Mouse (Mus musculus) limb, embryonic 14.5 days (tissue): ENCODE measurements at regions not wholly inside any gene's neighbourhood (a gene's known extent, or its start where the extent isn't known, plus 50 kb on each side); places are given as distances from the start of the nearest gene placed in this dataset.

Experiments used
- ATAC-seq: fragments of 200-750 bp; cut with Nextera tagmentation; 2 replicates; pipeline ENCODE4 v1.8.0; 2017; ENCODE audit warnings: low read depth, moderate number of reproducible peaks, moderate TSS enrichment; ENCODE audit not compliant: low FRiP score
- DNase-seq: peaks from one replicate; pipeline ENCODE4 v3.0.0-alpha.2; 2015; ENCODE audit warnings: low spot score
- H3K27ac ChIP-seq: fragments of 300-500 bp; sonication (generic); replicated peaks from 2 replicates; pipeline ENCODE4 v1.5.1; 2014; ENCODE audit warnings: low read depth, mild to moderate bottlenecking, low read length, moderate library complexity, mixed read lengths
- H3K27me3 ChIP-seq: fragments of 300-500 bp; sonication (generic); 2 replicates; pipeline ENCODE4 v1.6.1; 2014; ENCODE audit warnings: low read length, mixed read lengths; ENCODE audit not compliant: control insufficient read depth, insufficient read depth
- H3K36me3 ChIP-seq: fragments of 300-500 bp; sonication (generic); 2 replicates; pipeline ENCODE4 v1.6.1; 2014; ENCODE audit warnings: mild to moderate bottlenecking, low read length, moderate library complexity, mixed read lengths; ENCODE audit not compliant: control insufficient read depth, insufficient read depth
- H3K4me1 ChIP-seq: fragments of 300-500 bp; sonication (generic); 2 replicates; pipeline ENCODE4 v1.6.1; 2014; ENCODE audit warnings: antibody characterized with exemption, low read length, mixed read lengths; ENCODE audit not compliant: control insufficient read depth, insufficient read depth
- H3K4me2 ChIP-seq: fragments of 300-500 bp; sonication (generic); replicated peaks from 2 replicates; pipeline ENCODE4 v1.6.1; 2014; ENCODE audit warnings: low read depth, mild to moderate bottlenecking, low read length, moderate library complexity; ENCODE audit not compliant: severe bottlenecking
- H3K4me3 ChIP-seq: fragments of 300-500 bp; sonication (generic); replicated peaks from 2 replicates; pipeline ENCODE4 v1.5.1; 2014; ENCODE audit warnings: low read length
- H3K9ac ChIP-seq: fragments of 300-500 bp; sonication (generic); 2 replicates; pipeline ENCODE4 v1.6.1; 2014; ENCODE audit warnings: mild to moderate bottlenecking, low read depth, low read length, moderate library complexity; ENCODE audit not compliant: severe bottlenecking
- H3K9me3 ChIP-seq: fragments of 300-500 bp; sonication (generic); 2 replicates; pipeline ENCODE4 v1.6.1; 2016; ENCODE audit warnings: low read length; ENCODE audit not compliant: control insufficient read depth
- POLR2A ChIP-seq: fragments of 200-500 bp; IDR thresholded peaks from 2 replicates; pipeline ENCODE4 v1.8.0; 2012; ENCODE audit warnings: inconsistent platforms, mild to moderate bottlenecking, moderate library complexity, borderline replicate concordance; ENCODE audit not compliant: insufficient read depth, insufficient read length; ENCODE audit errors: extremely low read depth
- WGBS: fragments of 180-500 bp; shearing (Covaris S2); extraction: QIAGEN DNeasy Blood & Tissue Kit; methylation state at CpG from one replicate; pipeline ENCODE4 v1.1.7; 2014; 5-methylcytosine and 5-hydroxymethylcytosine counted together

- Histone ChIP-seq H3K36me3 (no peaks in the 10 kb centered on the region), H3K9me3 (no peaks in the 10 kb centered on the region), H3K4me3 (no peak overlapping the region), H3K4me2 (no peak overlapping the region), H3K9ac (no peak overlapping the region), H3K27ac (no peak overlapping the region), H3K27me3 (no peaks in the 10 kb centered on the region), H3K4me1 (no peaks in the 10 kb centered on the region)
- no peak for TF ChIP-seq POLR2A
- no peak for ATAC-seq
- 80% methylated on average over 3 of the region's 3 CpGs for WGBS
- DNase-seq, result no peak
These were observed 186.3 kb upstream of the Cldn34b3 start for GRCm38 (mm10) chrX:76077781-76078180.

- ATAC-seq, result no peak
- no peak for DNase-seq
- Histone ChIP-seq H3K4me2 (no peak overlapping the region), H3K9ac (no peak overlapping the region), H3K9me3 (no peaks in the 10 kb centered on the region), H3K4me3 (no peak overlapping the region), H3K27me3 (no peaks in the 10 kb centered on the region), H3K27ac (no peak overlapping the region), H3K36me3 (no peaks in the 10 kb centered on the region), H3K4me1 (no peaks in the 10 kb centered on the region)
- TF ChIP-seq POLR2A, result no peak
- 70% methylated on average over 4 of the region's 4 CpGs for WGBS
These were observed 181.4 kb upstream of the Cldn34b3 start for GRCm38 (mm10) chrX:76082670-76083069.

GRCm38 (mm10) chrX:76110763-76111474 lies 153.2 kb upstream of the Cldn34b3 start:
- Histone ChIP-seq H3K4me3 (no peak overlapping the region), H3K9ac (no peak overlapping the region), H3K9me3 (no peaks in the 10 kb centered on the region), H3K36me3 (no peaks in the 10 kb centered on the region), H3K27ac (no peak overlapping the region), H3K4me2 (no peak overlapping the region), H3K4me1 (no peaks in the 10 kb centered on the region), H3K27me3 (no peaks in the 10 kb centered on the region)
- no peak for TF ChIP-seq POLR2A
- DNase-seq (peak; percentile 3), ATAC-seq (peak; percentile 63; the same call in 1 of the 2 replicates)
- WGBS, result 45% methylated on average over 4 of the region's 4 CpGs

GRCm38 (mm10) chrX:76116086-76116485 lies 148.0 kb upstream of the Cldn34b3 start:
- no peaks in the 10 kb centered on the region for H3K4me1 ChIP-seq
- no peaks in the 10 kb centered on the region for H3K27me3 ChIP-seq
- H3K4me3 ChIP-seq, result no peak overlapping the region
- no peak for TF ChIP-seq POLR2A
- 42% methylated on average over 1 of the region's 1 CpGs for WGBS
- no peak overlapping the region for H3K4me2 ChIP-seq
- no peaks in the 10 kb centered on the region for H3K9me3 ChIP-seq
- DNase-seq (no peak), ATAC-seq (no peak)
- no peaks in the 10 kb centered on the region for H3K36me3 ChIP-seq
- no peak overlapping the region for H3K27ac ChIP-seq
- no peak overlapping the region for H3K9ac ChIP-seq

GRCm38 (mm10) chrX:76116562-76116961 lies 147.5 kb upstream of the Cldn34b3 start:
- no peak for ATAC-seq
- no peak for TF ChIP-seq POLR2A
- WGBS, result 65% methylated on average over 1 of the region's 1 CpGs

More at GRCm38 (mm10) chrX:76116562-76116961, 147.5 kb upstream of the Cldn34b3 start:
- Histone ChIP-seq H3K9ac (no peak overlapping the region), H3K4me1 (no peaks in the 10 kb centered on the region), H3K9me3 (no peaks in the 10 kb centered on the region), H3K27ac (no peak overlapping the region), H3K4me2 (no peak overlapping the region), H3K36me3 (no peaks in the 10 kb centered on the region), H3K27me3 (no peaks in the 10 kb centered on the region), H3K4me3 (no peak overlapping the region)
- DNase-seq, result no peak
